Mouse (Mus musculus) MEL (cell line): Measurements from ENCODE around the gene Fam53b. TPM values are rescaled to one million over a fixed set of nuclear protein-coding genes. Genes with fewer than 3 reads are reported as not detected.

Experiments
- DNase-seq: peaks from one replicate; pipeline ENCODE4 v3.0.0; 2011; ENCODE audit warnings: low read depth, low spot score
- H3K27ac ChIP-seq: 2 replicates; pipeline ENCODE4 v1.5.1; 2012; ENCODE audit warnings: low read depth, mild to moderate bottlenecking, control low read depth, low read length, moderate library complexity; ENCODE audit not compliant: control insufficient read depth
- H3K27me3 ChIP-seq, 2 experiments: fragments of 150-350 bp in 1 of 2; sonication (generic) in 1 of 2; 2 replicates each; pipeline ENCODE4 v1.6.1; 2012; ENCODE audit warnings: low read length in 2 of 2, mild to moderate bottlenecking in 2 of 2, improper control_type of control experiment in 1 of 2, moderate library complexity in 1 of 2; ENCODE audit not compliant: insufficient read depth in 2 of 2, control insufficient read depth in 1 of 2
- H3K36me3 ChIP-seq, 2 experiments: 2 replicates each; pipeline ENCODE4 v1.6.1; 2012 to 2014; ENCODE audit warnings: low read length in 2 of 2, improper control_type of control experiment in 1 of 2, inconsistent platforms in 1 of 2, mild to moderate bottlenecking in 1 of 2; ENCODE audit not compliant: insufficient read depth in 2 of 2, control insufficient read depth in 1 of 2
- H3K4me1 ChIP-seq, 2 experiments: fragments of 150-350 bp in 1 of 2; sonication (generic) in 1 of 2; 2 replicates each; pipeline ENCODE4 v1.6.1; 2012; ENCODE audit warnings: low read length in 2 of 2, improper control_type of control experiment in 1 of 2, mild to moderate bottlenecking in 1 of 2; ENCODE audit not compliant: insufficient read depth in 2 of 2, control insufficient read depth in 1 of 2
- H3K4me3 ChIP-seq, 2 experiments: fragments of 150-350 bp in 1 of 2; sonication (generic) in 1 of 2; 2 replicates each; pipeline ENCODE4 v1.5.1; 2012; ENCODE audit warnings: low read depth in 2 of 2, low read length in 2 of 2, mild to moderate bottlenecking in 2 of 2, moderate library complexity in 2 of 2, control low read depth in 1 of 2, improper control_type of control experiment in 1 of 2; ENCODE audit not compliant: control insufficient read depth in 1 of 2, insufficient read depth in 1 of 2
- H3K79me2 ChIP-seq: 2 replicates; pipeline ENCODE4 v1.6.1; 2012; ENCODE audit warnings: mild to moderate bottlenecking, low read length, moderate library complexity; ENCODE audit not compliant: control insufficient read depth, poor library complexity, insufficient read depth
- H3K9ac ChIP-seq: 2 replicates; pipeline ENCODE4 v1.6.1; 2012; ENCODE audit warnings: low read depth, mild to moderate bottlenecking, control low read depth, low read length, moderate library complexity; ENCODE audit not compliant: control insufficient read depth, poor library complexity, severe bottlenecking
- H3K9me3 ChIP-seq: fragments of 150-350 bp; sonication (generic); replicated peaks from 2 replicates; pipeline ENCODE4 v1.6.1; 2012; ENCODE audit warnings: mild to moderate bottlenecking, low read length, improper control_type of control experiment, moderate library complexity; ENCODE audit not compliant: insufficient read depth
- BHLHE40 ChIP-seq: IDR thresholded peaks from 2 replicates; pipeline ENCODE4 v1.6.1; 2012; ENCODE audit warnings: low read depth, mild to moderate bottlenecking, inconsistent platforms, low read length, improper control_type of control experiment, borderline replicate concordance
- CHD2 ChIP-seq: IDR thresholded peaks from 2 replicates; pipeline ENCODE4 v1.6.1; 2011; ENCODE audit warnings: low read length, improper control_type of control experiment
- E2F4 ChIP-seq: IDR thresholded peaks from 2 replicates; pipeline ENCODE4 v1.6.1; 2011; ENCODE audit warnings: low read depth, low read length, improper control_type of control experiment, borderline replicate concordance
- ETS1 ChIP-seq: IDR thresholded peaks from 2 replicates; pipeline ENCODE4 v1.6.1; 2012; ENCODE audit warnings: low read depth, mild to moderate bottlenecking, inconsistent platforms, low read length, improper control_type of control experiment, moderate library complexity
- GATA1 ChIP-seq: IDR thresholded peaks from 2 replicates; pipeline ENCODE4 v1.6.1; 2011; ENCODE audit warnings: low read depth, low read length, improper control_type of control experiment
- JUND ChIP-seq: IDR thresholded peaks from 2 replicates; pipeline ENCODE4 v1.6.1; 2011; ENCODE audit warnings: low read depth, mild to moderate bottlenecking, improper control_type of control experiment, low read length
- KAT2A ChIP-seq: conservative IDR thresholded peaks from 2 replicates; pipeline ENCODE4 v1.6.1; 2012; ENCODE audit warnings: low read depth, low read length, improper control_type of control experiment, inconsistent platforms
- MAX ChIP-seq: IDR thresholded peaks from 2 replicates; pipeline ENCODE4 v1.6.1; 2011; ENCODE audit warnings: low read length, improper control_type of control experiment
- MEF2A ChIP-seq: IDR thresholded peaks from 2 replicates; pipeline ENCODE4 v1.6.1; 2014; ENCODE audit warnings: low read depth, mild to moderate bottlenecking, inconsistent platforms, low read length, improper control_type of control experiment; ENCODE audit not compliant: poor library complexity, insufficient replicate concordance, severe bottlenecking; ENCODE audit errors: extremely low read depth
- MYB ChIP-seq: IDR thresholded peaks from 2 replicates; pipeline ENCODE4 v1.6.1; 2011; ENCODE audit warnings: mild to moderate bottlenecking, low read depth, low read length, improper control_type of control experiment
- NRF1 ChIP-seq: IDR thresholded peaks from 2 replicates; pipeline ENCODE4 v1.6.1; 2014; ENCODE audit warnings: low read depth, mild to moderate bottlenecking, inconsistent platforms, low read length, improper control_type of control experiment, moderate library complexity; ENCODE audit not compliant: poor library complexity, insufficient read depth, severe bottlenecking
- POLR2A ChIP-seq, 2 experiments: IDR thresholded peaks; 2 replicates each; pipeline ENCODE4 v1.6.1; 2011 to 2012; ENCODE audit warnings: low read length in 2 of 2, mild to moderate bottlenecking in 2 of 2, control low read depth in 1 of 2, improper control_type of control experiment in 1 of 2, low read depth in 1 of 2, moderate library complexity in 1 of 2; ENCODE audit not compliant: control insufficient read depth in 1 of 2, insufficient read depth in 1 of 2, poor library complexity in 1 of 2
- POLR2AphosphoS5 ChIP-seq: IDR thresholded peaks from 2 replicates; pipeline ENCODE4 v1.6.1; 2012; ENCODE audit warnings: low read depth, borderline replicate concordance, mild to moderate bottlenecking, inconsistent platforms, low read length, moderate library complexity, mixed read lengths
- RAD21 ChIP-seq: IDR thresholded peaks from 2 replicates; pipeline ENCODE4 v1.6.1; 2011; ENCODE audit warnings: mild to moderate bottlenecking, low read depth, low read length, improper control_type of control experiment
- RCOR1 ChIP-seq: IDR thresholded peaks from 2 replicates; pipeline ENCODE4 v1.6.1; 2012; ENCODE audit warnings: low read depth, mild to moderate bottlenecking, inconsistent platforms, low read length, improper control_type of control experiment
- SIN3A ChIP-seq: IDR thresholded peaks from 2 replicates; pipeline ENCODE4 v1.6.1; 2012; ENCODE audit warnings: low read length, improper control_type of control experiment, inconsistent platforms
- USF2 ChIP-seq, 2 experiments: IDR thresholded peaks; 2 replicates each; pipeline ENCODE4 v1.6.1; 2011 to 2012; ENCODE audit warnings: improper control_type of control experiment in 2 of 2, low read length in 2 of 2, borderline replicate concordance in 1 of 2, inconsistent platforms in 1 of 2, low read depth in 1 of 2, mild to moderate bottlenecking in 1 of 2; ENCODE audit not compliant: insufficient read depth in 1 of 2
- ZKSCAN1 ChIP-seq: IDR thresholded peaks from 2 replicates; pipeline ENCODE4 v1.6.1; 2012; ENCODE audit warnings: low read depth, mild to moderate bottlenecking, inconsistent platforms, low read length, improper control_type of control experiment, moderate library complexity
- ZNF384 ChIP-seq: IDR thresholded peaks from 2 replicates; pipeline ENCODE4 v1.6.1; 2012; ENCODE audit warnings: low read depth, mild to moderate bottlenecking, inconsistent platforms, low read length, improper control_type of control experiment
- polyA plus RNA-seq, 2 experiments: library from polyadenylated mRNA; stranded (reverse) in 1 of 2; unstranded in 1 of 2; fragments of >175 nt in 1 of 2; fragments of >200 nt in 1 of 2; gene quantifications; 2 replicates each; pipeline versions ENCODE4 v1.2.1 to v1.2.4; 2012; ENCODE audit warnings: low replicate concordance in 2 of 2, low read depth in 1 of 2; ENCODE audit not compliant: insufficient read length in 2 of 2, insufficient read depth in 1 of 2, missing spikeins in 1 of 2
- total RNA-seq: library from RNA; depleted of rRNA; stranded (reverse); fragments of 300-350 nt; gene quantifications from 2 replicates; pipeline ENCODE4 v1.2.3, GENCODE M21; 2012

Fam53b gene
- total and polyA plus RNA-seq, 3 experiments, result 7.9 to 15.4 TPM; not detected in 1

GRCm38 (mm10) chr7:132761409-132761808 lies 52.3 kb downstream of the Fam53b start:
- H3K4me3 ChIP-seq, result no peak overlapping the region
- TF ChIP-seq GATA1 (no peak), MYB (no peak), CHD2 (no peak), ZKSCAN1 (no peak), NRF1 (no peak), BHLHE40 (no peak), MAX (no peak), SIN3A (no peak), E2F4 (no peak), POLR2AphosphoS5 (no peak), RAD21 (no peak), ZNF384 (no peak), RCOR1 (no peak), POLR2A (IDR thresholded peaks at IDR 0.05; ENCODE audit: control insufficient read depth in 1 of 2, insufficient read depth in 1 of 2, low read depth in 1 of 2, low read length in 2 of 2, poor library complexity in 1 of 2) (no peak), MEF2A (no peak), JUND (no peak), KAT2A (no peak), ETS1 (no peak), USF2 (IDR thresholded peaks at IDR 0.05; ENCODE audit: borderline replicate concordance in 1 of 2, insufficient read depth in 1 of 2, low read depth in 1 of 2, low read length in 2 of 2) (no peak)
- H3K27me3 ChIP-seq, result no peaks in the 10 kb centered on the region
- no peaks in the 10 kb centered on the region for H3K9me3 ChIP-seq
- H3K79me2 ChIP-seq, result no peaks in the 10 kb centered on the region
- peaks cover 1 to 12% of the 10 kb centered on the region in 2 experiments for H3K36me3 ChIP-seq
- H3K9ac ChIP-seq, result no peak overlapping the region
- H3K27ac ChIP-seq, result no peak overlapping the region
- peaks cover 13% of the 10 kb centered on the region in 2 experiments for H3K4me1 ChIP-seq
- no peak for DNase-seq

GRCm38 (mm10) chr7:132760589-132761180 lies 53.0 kb downstream of the Fam53b start:
- H3K4me1 ChIP-seq, result peaks cover 6% of the 10 kb centered on the region in 2 experiments
- no peak overlapping the region for H3K9ac ChIP-seq
- H3K4me3 ChIP-seq, result no peak overlapping the region
- H3K27ac ChIP-seq, result no peak overlapping the region
- TF ChIP-seq MYB, result no peak
- no peak for TF ChIP-seq ZKSCAN1
- TF ChIP-seq POLR2A (IDR thresholded peaks at IDR 0.05; ENCODE audit: control insufficient read depth in 1 of 2, insufficient read depth in 1 of 2, low read depth in 1 of 2, low read length in 2 of 2, poor library complexity in 1 of 2), result no peak
- no peaks in the 10 kb centered on the region for H3K79me2 ChIP-seq
- no peaks in the 10 kb centered on the region for H3K27me3 ChIP-seq
- H3K9me3 ChIP-seq, result no peaks in the 10 kb centered on the region
- H3K36me3 ChIP-seq, result peaks cover 1 to 5% of the 10 kb centered on the region in 2 experiments
- no peak for DNase-seq
